9 mouse cellular contexts compared by ENCODE assay signal in the genomic region with DNA sequence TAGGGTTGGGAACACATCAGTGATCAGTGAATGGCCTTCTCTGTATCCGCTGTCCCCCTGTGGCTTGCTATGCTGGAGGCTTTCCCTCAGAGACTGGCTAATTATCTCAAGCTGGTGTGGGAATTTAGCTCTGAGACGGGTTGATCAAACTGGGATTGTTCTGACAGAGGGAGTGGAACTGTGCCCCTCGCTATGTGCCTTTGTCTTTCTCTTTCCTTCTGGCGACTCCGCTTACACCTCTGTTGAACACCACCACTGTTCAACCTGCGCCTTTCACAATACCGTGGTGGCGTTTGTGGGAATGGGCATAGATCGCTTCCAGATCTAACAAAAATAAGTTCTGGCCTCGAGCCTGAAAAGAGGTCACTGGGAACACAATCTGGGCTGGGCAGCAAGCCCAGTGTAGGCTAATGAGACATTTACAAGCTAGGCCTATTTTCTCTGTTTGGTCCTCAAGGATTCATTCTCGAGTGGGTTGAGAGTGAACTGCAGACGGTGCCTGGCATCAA.
DNase-seq lines count a peak whose midpoint lies in the region; ATAC-seq and TF ChIP-seq lines count a peak whose summit lies in the region.
"Had no signal": no experiment of that assay in that cellular context is flagged by ENCODE, and none has a peak within 500 bp of the region (broad histone marks: within the 10 kb centered on the region; RNA-seq: fewer than 3 reads in every experiment).

No protein-coding gene starts in this region.

- peaks cover 6% of the 10 kb centered on the region for H3K4me1 ChIP-seq in liver, adult 2 months (ENCODE audit: control insufficient read depth, insufficient read depth, low read length)
- H3K4me1 ChIP-seq in liver, embryonic 12.5 days = peaks cover 16% of the 10 kb centered on the region; the same call in 1 of the 2 replicates
- H3K4me1 ChIP-seq in cerebellum, adult 2 months (ENCODE audit: control insufficient read depth, insufficient read depth, low read length) = peaks cover 9% of the 10 kb centered on the region; the same call in 1 of the 2 replicates
- no peaks in the 10 kb centered on the region for H3K4me1 ChIP-seq in lung, postnatal 0 days (ENCODE audit: insufficient read depth, low read depth, low read length)

- DNase-seq in liver, adult 2 months (ENCODE audit: extremely low read depth, low read depth, low spot score) = peak; percentile 90
- DNase-seq in cerebellum, adult 2 months = peak; percentile 78 to 88
- peak; percentile 90 for DNase-seq in gastrocnemius, adult 18-20 months (ENCODE audit: low spot score)
- DNase-seq in kidney, postnatal 25 days = peak; percentile 65 to 70
- peak; percentile 43 for DNase-seq in lung, postnatal 0 days (ENCODE audit: low spot score)

- no peaks in the 10 kb centered on the region for H3K27me3 ChIP-seq in liver, adult 2 months (ENCODE audit: control insufficient read depth, insufficient read depth, low read length)
- no peaks in the 10 kb centered on the region for H3K27me3 ChIP-seq in liver, embryonic 12.5 days (replicated peaks)
- H3K27me3 ChIP-seq in cerebellum, adult 2 months (ENCODE audit: control insufficient read depth, insufficient read depth, low read length) = no peaks in the 10 kb centered on the region
- H3K27me3 ChIP-seq in lung, postnatal 0 days (replicated peaks; ENCODE audit: insufficient read depth, low read length) = no peaks in the 10 kb centered on the region

- ATAC-seq in liver, embryonic 12.5 days = no peak
- ATAC-seq in lung, postnatal 0 days = no peak
- no peak for ATAC-seq in megakaryocyte progenitor cell, adult 5-6 weeks (replicated peaks; ENCODE audit: poor library complexity)
- no peak for ATAC-seq in granulocyte monocyte progenitor cell, adult 5-6 weeks (replicated peaks; ENCODE audit: poor library complexity, severe bottlenecking)

- TF ChIP-seq CTCF in liver, adult 2 months (IDR thresholded peaks at IDR 0.05; ENCODE audit: low read depth, low read length) = no peak
- no peak for TF ChIP-seq CTCF in cerebellum, adult 2 months (IDR thresholded peaks at IDR 0.05; ENCODE audit: borderline replicate concordance, insufficient read depth, low read depth, low read length)
- TF ChIP-seq CTCF in lung, postnatal 0 days (IDR thresholded peaks at IDR 0.05) = no peak

- WGBS in liver, adult 2 months = 22% methylated on average over 12 of the region's 12 CpGs
- 77% methylated on average over 12 of the region's 12 CpGs for WGBS in liver, embryonic 12.5 days (ENCODE audit: insufficient replicate concordance)
- 7% methylated on average over 12 of the region's 12 CpGs for WGBS in cerebellum, adult 2 months
- 58% methylated on average over 12 of the region's 12 CpGs for WGBS in lung, postnatal 0 days

- no peaks in the 10 kb centered on the region for H3K9me3 ChIP-seq in liver, embryonic 12.5 days (replicated peaks)
- no peaks in the 10 kb centered on the region for H3K9me3 ChIP-seq in lung, postnatal 0 days (ENCODE audit: low read length)
- H3K9me3 ChIP-seq: G1E had no signal

- TF ChIP-seq POLR2A in liver, adult 2 months (IDR thresholded peaks at IDR 0.05; ENCODE audit: extremely low read depth, insufficient read depth, low read length) = no peak
- no peak for TF ChIP-seq POLR2A in cerebellum, adult 2 months (IDR thresholded peaks at IDR 0.05; ENCODE audit: borderline replicate concordance, insufficient read depth, low read length)

- no peak overlapping the region for H3K4me2 ChIP-seq in liver, embryonic 12.5 days
- H3K4me2 ChIP-seq in lung, postnatal 0 days (replicated peaks; ENCODE audit: low read depth, low read length) = no peak overlapping the region

- TF ChIP-seq EP300 in lung, postnatal 0 days (IDR thresholded peaks at IDR 0.05) = no peak

- H3K79me2 ChIP-seq in liver, adult 2 months (ENCODE audit: control insufficient read depth, insufficient read depth, low read length) = no peaks in the 10 kb centered on the region

- H3K9ac ChIP-seq in liver, adult 2 months (ENCODE audit: low read depth, low read length) = 0 out of 2 replicates have a peak overlapping the region, but pooled peaks have one; percentile 3
- H3K9ac ChIP-seq in liver, embryonic 12.5 days = no peak overlapping the region
- H3K9ac ChIP-seq in lung, postnatal 0 days (replicated peaks; ENCODE audit: low read depth) = no peak overlapping the region

- no peak overlapping the region for H3K4me3 ChIP-seq in liver, adult 2 months (ENCODE audit: insufficient read depth, low read depth, low read length)
- no peak overlapping the region for H3K4me3 ChIP-seq in liver, embryonic 12.5 days
- H3K4me3 ChIP-seq in cerebellum, adult 2 months (replicated peaks; ENCODE audit: insufficient read depth, low read depth, low read length) = peak overlapping the region; percentile 19
- H3K4me3 ChIP-seq in lung, postnatal 0 days (ENCODE audit: low read depth, low read length) = no peak overlapping the region

- no peaks in the 10 kb centered on the region for H3K36me3 ChIP-seq in liver, adult 2 months (ENCODE audit: control insufficient read depth, insufficient read depth, low read length)
- H3K36me3 ChIP-seq in liver, embryonic 12.5 days = no peaks in the 10 kb centered on the region
- H3K36me3 ChIP-seq in lung, postnatal 0 days (ENCODE audit: insufficient read depth, low read length) = no peaks in the 10 kb centered on the region
- H3K36me3 ChIP-seq: G1E had no signal

- peak overlapping the region; percentile 43 for H3K27ac ChIP-seq in liver, adult 2 months (replicated peaks; ENCODE audit: insufficient read depth, low read depth, low read length)
- H3K27ac ChIP-seq in liver, embryonic 12.5 days = no peak overlapping the region
- peak overlapping the region; percentile 44 for H3K27ac ChIP-seq in cerebellum, adult 2 months (ENCODE audit: insufficient read depth, low read length)
- H3K27ac ChIP-seq in lung, postnatal 0 days (ENCODE audit: low read length) = no peak overlapping the region

Comparison
In these comparisons a context has a peak if more than half of its experiments do, and no peak if none do; other contexts are left out.
1. H3K27ac ChIP-seq: peak in liver, adult 2 months (single experiment) and cerebellum, adult 2 months (single experiment); none in liver, embryonic 12.5 days (single experiment) and lung, postnatal 0 days (single experiment).
2. Peak in every context shown above with its lines, with median percentiles within 50 percentile points of each other: DNase-seq.